Mouse (Mus musculus): Measurements from ENCODE around the gene Olfr61.
"Not testable (repeated sequence)": the region's sequence is repeated elsewhere in the genome, so short reads cannot be mapped to it uniquely, and the experiment has no call there.

Gene Olfr61

GRCm38 (mm10) chr7:140628670-140629069, at the start of gene Olfr61:
Olfr61 (plus strand) TSS chr7:140628970.
- DNase-seq (ENCODE audit: low spot score in 2 of 2): not testable (repeated sequence)

GRCm38 (mm10) chr7:140600969-140601368, 27.8 kb upstream of the Olfr61 start, which contains the start of gene Olfr46:
Olfr46 (plus strand) TSS chr7:140601269.
- not testable (repeated sequence) for DNase-seq (ENCODE audit: low spot score in 2 of 2)

- no peak for DNase-seq (ENCODE audit: low spot score in 2 of 2)
Measured at GRCm38 (mm10) chr7:140630559-140630958, 1.8 kb downstream of the Olfr61 start.

- DNase-seq (ENCODE audit: low spot score in 2 of 2): no peak
Measured at GRCm38 (mm10) chr7:140646152-140646551, 17.4 kb downstream of the Olfr61 start, which contains the start of gene Olfr53. Olfr53 (plus strand) TSS chr7:140646452.

- no peak for DNase-seq (ENCODE audit: low spot score in 2 of 2)
Measured at GRCm38 (mm10) chr7:140659630-140660029, 30.9 kb downstream of the Olfr61 start, which contains the start of gene Olfr539. Olfr539 (plus strand) TSS chr7:140659930.

GRCm38 (mm10) chr7:140670693-140671092, 41.9 kb downstream of the Olfr61 start:
- DNase-seq (ENCODE audit: low spot score in 2 of 2): not testable (repeated sequence)

GRCm38 (mm10) chr7:140675863-140676262, 47.1 kb downstream of the Olfr61 start:
- DNase-seq (ENCODE audit: low spot score in 2 of 2): no peak

GRCm38 (mm10) chr7:140679591-140679990, 50.8 kb downstream of the Olfr61 start:
- DNase-seq (ENCODE audit: low spot score in 2 of 2): not testable (repeated sequence)

GRCm38 (mm10) chr7:140681651-140682050, 52.9 kb downstream of the Olfr61 start, which contains the start of gene Olfr45:
Olfr45 (plus strand) TSS chr7:140681951.
- DNase-seq (ENCODE audit: low spot score in 2 of 2): no peak
